Mouse (Mus musculus) layer of hippocampus, adult 18-20 months (tissue): ENCODE measurements around the gene Dok5. TPM values are rescaled to one million over a fixed set of nuclear protein-coding genes. Genes with fewer than 3 reads are reported as not detected.

Experiments
- DNase-seq, 2 experiments: peaks; one replicate each; pipeline ENCODE4 v3.0.0; 2022; ENCODE audit warnings: low spot score in 2 of 2
- total RNA-seq, 2 experiments: library from RNA; stranded (reverse); gene quantifications; 2 replicates each; pipeline ENCODE4 v1.2.3; 2021

Gene Dok5
- total RNA-seq, 2 experiments from 2014 or later, result 13.2 to 15.4 TPM

- DNase-seq, result no peak
Observed at GRCm38 (mm10) chr2:170788101-170788500, 56.5 kb downstream of the Dok5 start.

DNA sequence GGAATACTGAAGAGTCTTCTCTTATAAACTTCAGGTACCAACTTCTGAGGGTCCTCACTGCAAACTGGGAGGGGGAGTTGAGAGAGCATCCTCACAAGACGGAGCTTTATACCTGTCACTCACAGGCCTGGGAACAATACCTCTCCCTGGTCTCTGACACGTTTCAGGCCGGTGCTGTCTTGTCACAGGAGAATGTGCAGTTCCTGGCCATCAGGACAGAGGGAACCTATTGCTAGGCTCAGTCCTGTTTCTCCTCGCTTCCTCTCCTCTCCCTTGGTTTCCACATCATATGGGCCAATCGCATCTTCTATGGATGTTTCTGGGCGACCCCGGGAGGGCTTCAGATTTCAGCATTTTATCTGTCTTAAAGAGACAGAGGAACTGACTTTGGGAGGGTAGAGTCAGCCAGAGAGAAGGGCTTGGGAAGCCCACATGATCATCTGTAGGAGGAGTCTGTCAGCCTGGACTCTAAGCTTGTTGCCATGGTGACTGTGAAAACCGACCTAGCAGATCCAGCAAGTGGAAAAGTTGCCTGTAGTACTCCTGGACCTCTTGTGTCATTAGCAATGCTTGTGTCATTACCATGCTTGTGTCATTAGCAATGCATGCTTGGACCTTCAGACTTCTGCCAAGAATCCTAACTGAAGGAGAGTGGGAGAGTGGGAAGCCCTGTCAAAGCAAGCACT lies 59.9 kb downstream of the Dok5 start:
- no peak for DNase-seq

DNA sequence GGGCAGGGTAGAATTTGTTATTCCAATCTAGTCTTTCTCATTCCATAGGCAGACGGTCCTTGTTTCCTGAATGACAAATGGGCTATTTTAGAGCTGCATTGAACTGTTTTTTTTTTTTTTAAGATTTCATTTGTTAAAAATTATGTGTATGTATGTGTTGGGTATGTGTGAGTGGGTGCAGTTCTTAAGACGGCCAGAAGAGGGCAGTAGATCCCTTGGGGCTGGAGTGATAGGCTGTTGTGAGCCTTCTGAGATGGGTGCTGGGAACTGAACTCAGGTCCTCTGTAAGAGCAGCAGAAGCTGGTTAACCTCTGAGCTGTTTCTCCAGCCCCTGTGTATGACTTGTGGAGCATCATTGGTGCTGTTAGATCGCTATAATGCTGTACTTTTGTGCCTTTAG lies 63.6 kb downstream of the Dok5 start:
- DNase-seq, result no peak

GRCm38 (mm10) chr2:170802984-170803383 lies 71.4 kb downstream of the Dok5 start:
- no peak for DNase-seq

- DNase-seq, result no peak
Observed at GRCm38 (mm10) chr2:170807555-170808258, 76.1 kb downstream of the Dok5 start.

- DNase-seq, result no peak
Observed at GRCm38 (mm10) chr2:170808259-170808789, 76.7 kb downstream of the Dok5 start.

DNA sequence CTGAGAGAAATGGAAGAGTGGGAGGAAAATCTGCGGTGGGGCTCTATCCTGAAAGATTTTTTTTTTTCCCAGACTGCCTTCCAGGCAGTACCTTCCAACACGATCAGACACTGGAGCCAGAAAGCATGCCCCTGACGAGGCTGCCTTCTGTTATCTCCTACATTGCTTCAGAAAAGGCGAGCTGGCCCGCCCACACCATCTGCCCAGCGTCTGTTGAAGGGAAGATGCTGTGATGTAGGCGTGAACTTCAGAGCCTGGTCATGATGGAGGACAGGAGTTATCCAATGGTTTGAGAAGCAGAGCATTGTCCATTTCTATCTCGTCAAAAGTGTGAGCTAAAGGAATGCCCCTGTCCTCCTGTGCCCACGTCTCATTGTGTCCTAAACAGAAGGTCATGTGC lies 79.7 kb downstream of the Dok5 start:
- DNase-seq, result peak; percentile 36 to 57

DNA sequence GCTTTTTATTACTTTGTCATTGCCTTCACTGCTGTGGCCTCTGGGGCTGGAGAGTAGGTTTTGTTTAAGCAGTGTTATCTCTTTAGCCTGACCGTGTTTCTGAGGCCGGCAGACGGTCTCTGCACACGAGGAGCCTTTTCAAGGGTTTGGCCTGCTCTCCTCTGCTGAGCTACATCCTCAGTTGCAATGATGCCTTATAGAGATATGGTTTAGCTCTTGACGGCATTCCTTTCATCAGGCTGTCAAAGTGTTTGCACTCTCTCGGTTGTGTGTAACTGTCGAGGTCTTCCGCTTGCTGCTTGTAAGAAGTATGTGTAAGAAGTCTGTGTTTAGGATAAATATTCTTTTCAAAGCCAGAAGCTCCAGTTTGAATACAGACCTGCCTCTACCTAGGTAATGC lies 84.7 kb downstream of the Dok5 start:
- no peak for DNase-seq

GRCm38 (mm10) chr2:170817112-170817703 lies 85.6 kb downstream of the Dok5 start:
- no peak for DNase-seq

- no peak for DNase-seq
Observed at GRCm38 (mm10) chr2:170826821-170827441, 95.3 kb downstream of the Dok5 start.

DNA sequence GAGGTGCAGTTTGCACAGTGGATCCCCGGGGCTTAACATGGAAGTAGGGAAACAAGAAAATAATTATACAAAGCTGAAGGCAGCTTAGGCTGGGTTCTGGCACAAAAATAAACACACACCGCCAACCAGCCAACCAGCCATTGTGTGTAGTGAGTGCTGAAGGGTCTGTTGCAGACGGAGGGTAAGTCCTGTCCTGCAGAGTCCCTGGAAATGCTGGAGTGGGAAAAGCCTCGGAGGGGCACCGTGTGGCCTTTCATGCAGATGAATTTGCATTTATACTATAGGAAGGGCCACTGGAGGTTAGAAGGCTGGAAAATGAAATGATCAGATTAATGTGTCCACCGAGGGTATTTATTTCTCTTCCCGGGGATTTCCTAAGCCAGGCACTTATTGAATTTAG lies 97.2 kb downstream of the Dok5 start:
- DNase-seq, result no peak

- no peak for DNase-seq
Observed at GRCm38 (mm10) chr2:170829191-170829611, 97.6 kb downstream of the Dok5 start.

DNA sequence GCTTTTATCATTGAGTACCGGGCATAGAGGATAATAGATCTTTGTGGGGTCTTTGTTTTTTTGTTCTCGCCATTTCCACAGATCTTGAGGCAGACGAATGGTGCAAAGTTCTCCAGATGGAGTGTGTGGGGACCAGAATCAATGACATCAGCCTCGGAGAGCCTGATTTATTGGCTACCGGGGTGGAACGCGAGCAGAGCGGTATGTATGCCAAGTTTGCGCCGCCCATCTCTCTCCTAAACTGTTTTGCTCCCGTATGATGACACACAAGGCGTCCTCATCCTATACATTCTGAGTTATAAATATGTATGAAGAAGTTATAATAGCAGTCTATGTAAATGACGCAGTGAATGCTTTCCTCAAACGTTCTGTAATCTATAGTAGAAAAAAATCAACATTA lies 98.4 kb downstream of the Dok5 start:
- no peak for DNase-seq

DNA sequence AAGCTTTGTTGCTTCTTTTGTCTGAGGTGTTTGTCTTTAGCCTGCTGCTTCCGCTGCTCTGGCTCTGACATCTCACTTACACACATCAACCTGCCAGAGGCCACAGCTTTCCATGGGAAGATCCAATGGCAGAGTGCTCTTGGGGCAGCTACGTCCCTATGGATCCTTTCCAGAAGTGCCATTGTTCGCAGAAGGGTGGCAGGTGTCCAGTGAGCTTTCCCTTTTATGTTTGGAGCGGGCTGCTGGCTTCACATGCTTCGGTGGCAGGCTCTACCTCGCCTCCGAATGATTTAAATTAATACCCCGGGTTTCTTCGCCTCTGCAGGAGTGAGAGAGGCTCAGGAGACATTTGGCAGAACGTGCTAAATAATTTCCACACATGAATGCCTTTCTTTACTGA lies 105.3 kb downstream of the Dok5 start:
- DNase-seq, result no peak

GRCm38 (mm10) chr2:170837363-170837762 lies 105.8 kb downstream of the Dok5 start:
- no peak for DNase-seq

DNA sequence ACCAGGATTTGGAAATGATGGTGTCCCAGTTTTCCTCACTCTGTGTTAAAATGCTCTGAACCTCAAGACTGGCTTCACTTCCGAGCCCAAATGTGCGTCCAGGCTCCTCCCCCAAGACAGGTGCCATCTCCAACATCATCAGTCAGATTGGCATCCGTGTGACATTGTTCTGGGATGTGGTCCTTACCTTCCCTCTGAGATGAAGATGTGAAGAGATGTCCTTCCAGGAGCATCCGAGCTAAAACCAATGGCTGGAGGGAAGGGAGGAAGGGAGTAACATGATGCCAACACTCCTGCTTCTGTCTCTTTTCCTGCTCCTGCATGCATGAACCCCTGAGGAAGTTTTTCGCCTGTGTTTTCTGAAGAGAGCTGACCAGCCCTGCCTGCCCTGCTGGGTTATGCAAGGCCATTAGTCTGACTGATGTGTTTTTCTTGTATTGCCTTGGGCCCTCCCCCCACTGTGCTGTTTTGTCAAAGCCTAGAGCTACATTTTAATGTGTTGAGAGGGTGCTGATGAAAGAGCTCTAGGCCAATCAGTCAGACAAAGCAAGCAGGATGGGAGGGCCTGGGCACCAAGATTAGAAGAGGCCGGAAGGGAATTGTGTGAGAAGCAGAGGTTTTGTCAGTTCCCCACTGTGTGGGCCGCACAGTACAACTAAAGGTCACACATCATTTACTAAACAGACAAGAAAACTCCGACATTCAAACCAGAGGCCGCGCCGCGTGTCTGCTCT lies 106.4 kb downstream of the Dok5 start:
- DNase-seq, result no peak

GRCm38 (mm10) chr2:170841441-170841965 lies 109.9 kb downstream of the Dok5 start:
- no peak for DNase-seq

GRCm38 (mm10) chr2:170845511-170845910 lies 113.9 kb downstream of the Dok5 start:
- DNase-seq, result no peak

- DNase-seq, result no peak
Observed at GRCm38 (mm10) chr2:170850058-170850457, 118.5 kb downstream of the Dok5 start.

- no peak for DNase-seq
Observed at GRCm38 (mm10) chr2:170852337-170852736, 120.7 kb downstream of the Dok5 start.

- DNase-seq, result peak; percentile 49 to 69
Observed at GRCm38 (mm10) chr2:170855210-170855609, 123.6 kb downstream of the Dok5 start.
